Mouse (Mus musculus) spleen, adult 2 months (tissue): ENCODE measurements at regions not wholly inside any gene's neighbourhood (a gene's known extent, or its start where the extent isn't known, plus 50 kb on each side); places are given as distances from the start of the nearest gene placed in this dataset.

Experiments used
- DNase-seq, 2 experiments: peaks; one replicate each; pipeline versions ENCODE4 v3.0.0 to v3.0.0-alpha.2; 2012 to 2021; ENCODE audit warnings: low spot score in 2 of 2, low read depth in 1 of 2
- H3K27ac ChIP-seq: fragments of 200-500 bp; 2 replicates; pipeline ENCODE4 v1.5.1; 2012; ENCODE audit warnings: low read length, inconsistent platforms; ENCODE audit not compliant: insufficient read depth
- H3K27me3 ChIP-seq: fragments of 200-500 bp; 2 replicates; pipeline ENCODE4 v1.6.1; 2012; ENCODE audit warnings: mild to moderate bottlenecking, moderate library complexity, low read length, inconsistent platforms; ENCODE audit not compliant: control insufficient read depth, insufficient read depth
- H3K36me3 ChIP-seq: fragments of 200-500 bp; 2 replicates; pipeline ENCODE4 v1.6.1; 2012; ENCODE audit warnings: mild to moderate bottlenecking, low read length, inconsistent platforms; ENCODE audit not compliant: control insufficient read depth, insufficient read depth
- H3K4me1 ChIP-seq: fragments of 200-500 bp; 2 replicates; pipeline ENCODE4 v1.6.1; 2011; ENCODE audit warnings: inconsistent platforms; ENCODE audit not compliant: control insufficient read depth, insufficient read depth, insufficient read length
- H3K4me3 ChIP-seq: fragments of 200-500 bp; 2 replicates; pipeline ENCODE4 v1.5.1; 2011; ENCODE audit warnings: mild to moderate bottlenecking, inconsistent platforms; ENCODE audit not compliant: insufficient read depth, insufficient read length; ENCODE audit errors: extremely low read depth
- CTCF ChIP-seq: fragments of 200-500 bp; IDR thresholded peaks from 2 replicates; pipeline ENCODE4 v1.5.1; 2011; ENCODE audit warnings: mild to moderate bottlenecking, inconsistent platforms; ENCODE audit not compliant: insufficient read depth, insufficient read length, insufficient replicate concordance; ENCODE audit errors: extremely low read depth
- POLR2A ChIP-seq: fragments of 200-500 bp; IDR thresholded peaks from 2 replicates; pipeline ENCODE4 v1.6.1; 2011; ENCODE audit warnings: low read depth, low read length, inconsistent platforms
- WGBS: fragments of 180-500 bp; shearing (Covaris S2); methylation state at CpG from one replicate; pipeline ENCODE4 v1.1.7; 2018; 5-methylcytosine and 5-hydroxymethylcytosine counted together

- no peak for TF ChIP-seq POLR2A
- TF ChIP-seq CTCF = no peak
Observed at GRCm38 (mm10) chr1:69376923-69377706, 269.3 kb upstream of the Erbb4 start.

GRCm38 (mm10) chr1:69375246-69375645 lies 267.4 kb upstream of the Erbb4 start:
- H3K4me3 ChIP-seq = no peak overlapping the region
- TF ChIP-seq POLR2A (no peak), CTCF (no peak)
- no peak for DNase-seq
- H3K27me3 ChIP-seq = no peaks in the 10 kb centered on the region
- H3K4me1 ChIP-seq = no peaks in the 10 kb centered on the region
- H3K27ac ChIP-seq = no peak overlapping the region
- no peaks in the 10 kb centered on the region for H3K36me3 ChIP-seq
- WGBS = 67% methylated on average over 1 of the region's 1 CpGs

More at GRCm38 (mm10) chr1:69376923-69377706, 269.3 kb upstream of the Erbb4 start:
- no peaks in the 10 kb centered on the region for H3K4me1 ChIP-seq
- H3K27ac ChIP-seq = no peak overlapping the region
- no peak for DNase-seq
- 96% methylated on average over 46 of the region's 46 CpGs for WGBS
- H3K36me3 ChIP-seq = no peaks in the 10 kb centered on the region
- H3K4me3 ChIP-seq = no peak overlapping the region
- H3K27me3 ChIP-seq = no peaks in the 10 kb centered on the region

- DNase-seq = no peak
- Histone ChIP-seq H3K4me1 (no peaks in the 10 kb centered on the region), H3K4me3 (no peak overlapping the region), H3K36me3 (no peaks in the 10 kb centered on the region), H3K27ac (no peak overlapping the region), H3K27me3 (no peaks in the 10 kb centered on the region)
- TF ChIP-seq CTCF (no peak), POLR2A (no peak)
- 85% methylated on average over 2 of the region's 2 CpGs for WGBS
Observed at GRCm38 (mm10) chr1:69370078-69370477, 262.2 kb upstream of the Erbb4 start.

GRCm38 (mm10) chr1:69367531-69367930 lies 259.7 kb upstream of the Erbb4 start:
- WGBS = 95% methylated on average over 1 of the region's 1 CpGs
- DNase-seq = no peak
- no peak for TF ChIP-seq CTCF
- no peak for TF ChIP-seq POLR2A

GRCm38 (mm10) chr1:69364069-69364468 lies 256.2 kb upstream of the Erbb4 start:
- DNase-seq = no peak
- TF ChIP-seq POLR2A = no peak
- no peak for TF ChIP-seq CTCF
- H3K4me3 ChIP-seq = no peak overlapping the region
- H3K36me3 ChIP-seq = no peaks in the 10 kb centered on the region
- no peaks in the 10 kb centered on the region for H3K4me1 ChIP-seq
- no peak overlapping the region for H3K27ac ChIP-seq
- H3K27me3 ChIP-seq = no peaks in the 10 kb centered on the region

More at GRCm38 (mm10) chr1:69367531-69367930, 259.7 kb upstream of the Erbb4 start:
- Histone ChIP-seq H3K4me3 (no peak overlapping the region), H3K27ac (no peak overlapping the region), H3K4me1 (no peaks in the 10 kb centered on the region), H3K27me3 (no peaks in the 10 kb centered on the region), H3K36me3 (no peaks in the 10 kb centered on the region)

DNA sequence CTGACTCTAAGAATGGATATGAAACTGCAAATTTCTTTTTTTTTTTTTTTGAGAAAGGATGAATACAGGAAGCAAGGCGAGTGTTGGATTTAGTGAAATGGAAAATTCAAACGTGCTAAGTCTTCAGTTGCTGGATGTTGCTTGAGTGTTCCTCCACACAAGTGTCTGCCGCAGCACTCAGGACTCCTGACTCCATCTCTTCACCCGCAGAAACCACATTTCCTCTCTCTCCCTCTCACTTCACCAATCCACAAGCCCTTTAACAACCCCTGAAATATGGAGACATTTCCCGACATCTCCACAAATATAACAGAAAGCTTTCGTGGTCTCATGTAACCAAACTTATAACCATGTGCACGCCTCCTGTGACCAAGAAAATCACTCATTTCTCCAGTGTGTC lies 249.7 kb upstream of the Erbb4 start:
- Histone ChIP-seq H3K27me3 (no peaks in the 10 kb centered on the region), H3K4me1 (no peaks in the 10 kb centered on the region), H3K4me3 (no peak overlapping the region), H3K27ac (no peak overlapping the region), H3K36me3 (no peaks in the 10 kb centered on the region)
- 15% methylated on average over 7 of the region's 7 CpGs for WGBS
- no peak for DNase-seq
- TF ChIP-seq CTCF (no peak), POLR2A (no peak)

DNA sequence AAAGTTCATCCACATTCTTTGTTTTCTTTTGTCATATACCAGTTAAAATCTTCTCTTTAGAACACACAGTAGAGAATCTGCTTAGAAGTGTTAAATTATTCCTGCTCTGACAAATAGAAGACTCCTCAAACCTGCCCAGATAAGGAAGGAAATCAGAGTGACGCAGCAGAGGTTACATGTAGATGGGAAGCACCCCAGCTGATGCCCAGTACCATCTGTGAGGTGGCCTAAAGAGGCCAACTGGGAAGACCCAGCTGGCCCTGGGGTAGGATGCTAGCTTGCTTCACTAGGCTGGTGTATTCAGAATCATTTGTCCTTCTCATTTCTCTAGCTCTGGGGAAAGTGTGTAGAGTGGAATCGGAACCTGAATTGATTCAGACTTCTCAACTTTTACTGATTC lies 242.6 kb upstream of the Erbb4 start:
- Histone ChIP-seq H3K4me3 (no peak overlapping the region), H3K36me3 (no peaks in the 10 kb centered on the region), H3K27ac (no peak overlapping the region), H3K4me1 (no peaks in the 10 kb centered on the region), H3K27me3 (no peaks in the 10 kb centered on the region)
- no peak for DNase-seq
- TF ChIP-seq POLR2A = no peak
- no peak for TF ChIP-seq CTCF
- 78% methylated on average over 2 of the region's 2 CpGs for WGBS

- H3K4me3 ChIP-seq = no peak overlapping the region
- 44% methylated on average over 6 of the region's 6 CpGs for WGBS
- no peak for DNase-seq
- no peak overlapping the region for H3K27ac ChIP-seq
- H3K27me3 ChIP-seq = no peaks in the 10 kb centered on the region
- no peaks in the 10 kb centered on the region for H3K4me1 ChIP-seq
- TF ChIP-seq CTCF (no peak), POLR2A (no peak)
- H3K36me3 ChIP-seq = no peaks in the 10 kb centered on the region
Observed at GRCm38 (mm10) chr1:69349826-69350225, 242.0 kb upstream of the Erbb4 start.
